Mouse (Mus musculus) kidney, adult 2 months (tissue): Measurements from ENCODE around the gene Dnpep.

Experiments
- CTCF ChIP-seq: fragments of 200-500 bp; conservative IDR thresholded peaks from 2 replicates; pipeline ENCODE4 v1.5.1; 2011; ENCODE audit warnings: low read depth, mild to moderate bottlenecking, control low read depth, low read length, moderate library complexity, mixed read lengths; ENCODE audit not compliant: insufficient read depth, insufficient read length
- POLR2A ChIP-seq: fragments of 200-500 bp; IDR thresholded peaks from one replicate; pipeline ENCODE4 v1.6.1; 2011; ENCODE audit warnings: low read depth, low read length, control low read depth

GRCm38 (mm10) chr1:75336461-75336860 is 18.7 kb upstream of the Dnpep start:
- TF ChIP-seq POLR2A, result no peak
- no peak for TF ChIP-seq CTCF
